Mouse (Mus musculus) central nervous system, embryonic 11.5 days (tissue): ENCODE measurements around the gene Rps12-ps3. TPM values are rescaled to one million over a fixed set of nuclear protein-coding genes. Genes with fewer than 3 reads are reported as not detected.

Experiments used
- polyA plus RNA-seq: library from polyadenylated mRNA; depleted of rRNA; stranded (reverse); fragments of >200 nt; gene quantifications from 2 replicates; pipeline ENCODE4 v1.2.3, GENCODE M21; 2012; rRNA removed

Rps12-ps3 gene
- 119 and 131 TPM in 2 replicates for polyA plus RNA-seq

GRCm38 (mm10) chr19:59321990-59322389, at the start of gene Rps12-ps3:
TSS of gene Rps12-ps3 (plus strand) at chr19:59322290.

GRCm38 (mm10) chr19:59345658-59346283, 23.7 kb downstream of the Rps12-ps3 start, which contains the start of gene Pdzd8:
TSS of gene Pdzd8 (minus strand) at chr19:59345780.

Other genes with a start within 250 kb of the Rps12-ps3 start
- gene Shtn1, start 246.2 kb upstream of the Rps12-ps3 start, polyA plus RNA-seq, result 3.2 and 3.4 TPM in 2 replicates
- gene Vax1, start 152.2 kb upstream of the Rps12-ps3 start, polyA plus RNA-seq, result 2.5 and 6.7 TPM in 2 replicates
- not detected in 2 replicates for gene Kcnk18, start 103.1 kb upstream of the Rps12-ps3 start, polyA plus RNA-seq
- 6.5 and 7.7 TPM in 2 replicates for gene Slc18a2, start 61.4 kb upstream of the Rps12-ps3 start, polyA plus RNA-seq
- 12.6 and 17.8 TPM in 2 replicates for gene Pdzd8, start 23.5 kb downstream of the Rps12-ps3 start, polyA plus RNA-seq
- gene Emx2, start 136.1 kb downstream of the Rps12-ps3 start, polyA plus RNA-seq, result 29.6 and 33.9 TPM in 2 replicates